ENCODE assay signal across 21 mouse cellular contexts in the genomic region with DNA sequence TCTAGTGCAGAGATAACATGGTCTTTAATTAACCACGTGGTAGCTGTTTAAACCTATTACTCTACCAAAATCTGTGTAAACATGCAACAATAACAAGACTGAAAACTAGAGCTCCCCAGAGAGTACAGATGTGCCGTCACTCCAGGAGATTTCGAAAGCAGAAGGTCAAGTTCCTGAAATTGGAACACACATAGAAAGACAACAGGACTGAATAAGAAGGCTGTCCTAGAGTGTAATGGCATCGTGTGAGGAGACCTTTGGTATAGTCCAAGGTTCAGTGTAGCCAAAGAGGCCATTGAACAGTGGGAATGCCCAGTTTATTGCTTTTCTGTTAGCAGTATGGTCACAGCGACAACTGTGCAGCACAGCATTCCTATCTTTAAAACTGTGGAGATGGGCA. TPM values are rescaled to one million over a fixed set of nuclear protein-coding genes. Genes with fewer than 3 reads are reported as not detected.
DNase-seq lines count a peak whose midpoint lies in the region; ATAC-seq and TF ChIP-seq lines count a peak whose summit lies in the region.
"Had no signal": no experiment of that assay in that cellular context is flagged by ENCODE, and none has a peak within 500 bp of the region (broad histone marks: within the 10 kb centered on the region; RNA-seq: fewer than 3 reads in every experiment).

No protein-coding gene starts in this region.

- ATAC-seq in liver, embryonic 12.5 days, result 0 out of 2 replicates have a peak, but pooled peaks have one; percentile 18
- ATAC-seq: CD4-positive, CD25-positive, alpha-beta regulatory T cell, adult 4 months; Patski had no signal

- H3K9ac ChIP-seq in liver, embryonic 12.5 days, result no peak overlapping the region
- H3K9ac ChIP-seq: heart, embryonic 12.5 days; hindbrain, embryonic 12.5 days; lung, embryonic 14.5 days had no signal

- TF ChIP-seq CTCF in small intestine, adult 2 months (IDR thresholded peaks at IDR 0.05; ENCODE audit: extremely low read depth, insufficient read length, insufficient replicate concordance, low read depth, low read length), result no peak

- no peak overlapping the region for H3K4me3 ChIP-seq in liver, embryonic 12.5 days
- no peak overlapping the region for H3K4me3 ChIP-seq in small intestine, adult 2 months (ENCODE audit: low read depth, low read length)
- H3K4me3 ChIP-seq: forebrain, embryonic 10.5 days; heart, embryonic 12.5 days; hindbrain, embryonic 12.5 days; layer of hippocampus, adult 2 months; left cerebral cortex, adult 2 months had no signal

- H3K36me3 ChIP-seq in liver, embryonic 12.5 days, result no peaks in the 10 kb centered on the region
- H3K36me3 ChIP-seq in small intestine, adult 2 months (ENCODE audit: control insufficient read depth, insufficient read depth, low read length), result no peaks in the 10 kb centered on the region
- H3K36me3 ChIP-seq: forebrain, embryonic 10.5 days; heart, embryonic 12.5 days; hindbrain, embryonic 12.5 days had no signal

- DNase-seq in adrenal gland, postnatal 10 days, result peak; percentile 35
- DNase-seq in adrenal gland, postnatal 36 days, result no peak
- peak; percentile 82 for DNase-seq in kidney, adult 9 months
- DNase-seq in kidney, postnatal 14 days, result no peak
- DNase-seq in spleen, adult 12 weeks (ENCODE audit: low spot score), result no peak
- DNase-seq in spleen, postnatal 4 days (ENCODE audit: low spot score in 2 of 2), result no peak
- DNase-seq: cerebellum, adult 2 months; heart, postnatal 14 days; lung, embryonic 14.5 days; lung, postnatal 36 days; retina, postnatal 1 day; thymus, postnatal 36 days had no signal

- no peak overlapping the region for H3K4me2 ChIP-seq in liver, embryonic 12.5 days
- H3K4me2 ChIP-seq: heart, embryonic 12.5 days; hindbrain, embryonic 12.5 days; lung, embryonic 14.5 days had no signal

- H3K27me3 ChIP-seq in liver, embryonic 12.5 days (replicated peaks), result peaks cover 7% of the 10 kb centered on the region; the same call in 1 of the 2 replicates
- no peaks in the 10 kb centered on the region for H3K27me3 ChIP-seq in small intestine, adult 2 months (ENCODE audit: control insufficient read depth, insufficient read depth, low read length)
- H3K27me3 ChIP-seq: heart, embryonic 12.5 days; hindbrain, embryonic 12.5 days; Patski had no signal

- H3K27ac ChIP-seq in liver, embryonic 12.5 days, result no peak overlapping the region
- peak overlapping the region; percentile 74; the same call in 1 of the 2 replicates for H3K27ac ChIP-seq in small intestine, adult 2 months (ENCODE audit: insufficient read depth, low read depth, low read length)
- H3K27ac ChIP-seq: forebrain, embryonic 10.5 days; hindbrain, embryonic 12.5 days; layer of hippocampus, adult 2 months; left cerebral cortex, adult 2 months had no signal

- 62% methylated on average over 5 of the region's 5 CpGs for WGBS in liver, embryonic 12.5 days (ENCODE audit: insufficient replicate concordance)
- WGBS in small intestine, adult 2 months, result 25% methylated on average over 5 of the region's 5 CpGs

- H3K9me3 ChIP-seq in liver, embryonic 12.5 days (replicated peaks), result no peaks in the 10 kb centered on the region
- H3K9me3 ChIP-seq: forebrain, embryonic 10.5 days; heart, embryonic 12.5 days; hindbrain, embryonic 12.5 days had no signal

- no peak for TF ChIP-seq POLR2A in small intestine, adult 2 months (IDR thresholded peaks at IDR 0.05; ENCODE audit: low read depth, low read length)

- H3K4me1 ChIP-seq in liver, embryonic 12.5 days, result no peaks in the 10 kb centered on the region
- peaks cover 5% of the 10 kb centered on the region; the same call in 1 of the 2 replicates for H3K4me1 ChIP-seq in small intestine, adult 2 months (ENCODE audit: control insufficient read depth, insufficient read depth, insufficient read length, low read length)
- H3K4me1 ChIP-seq: heart, embryonic 12.5 days; hindbrain, embryonic 12.5 days had no signal

RNA-seq across cellular contexts. Expression of gene Dpyd, which starts 4.8 kb away (rescaled TPM):
- total RNA-seq in adrenal gland, postnatal 10 days (2021), result 10 to 100 TPM; 32.8 to 38.4 TPM
- 10 to 100 TPM; 17.3 to 28.4 TPM for total RNA-seq in adrenal gland, postnatal 36 days (2021)
- 2.3 and 2.6 TPM in 2 replicates for polyA plus RNA-seq in liver, embryonic 12.5 days (2016; fragmentation: Nextera tagmentation; extraction: Ambion mirVana)
- polyA plus RNA-seq in small intestine, adult 2 months (2012; rRNA removed), result 3.8 and 13.4 TPM in 2 replicates
- polyA plus RNA-seq: CD4-positive, CD25-positive, alpha-beta regulatory T cell, adult 4 months had no signal

Comparison
In these comparisons a context has a peak if more than half of its experiments do, and no peak if none do; other contexts are left out.
1. DNase-seq: peak in adrenal gland, postnatal 10 days (single experiment) and kidney, adult 9 months (single experiment); none in adrenal gland, postnatal 36 days (0 of 2), kidney, postnatal 14 days (single experiment), spleen, adult 12 weeks (single experiment) and spleen, postnatal 4 days (0 of 2).